Mouse (Mus musculus) C2C12 (cell line): ENCODE results near the gene Zfyve26.

Experiments
- CEBPB ChIP-seq: IDR thresholded peaks from one replicate; pipeline ENCODE4 v1.6.1; 2011; ENCODE audit warnings: low read depth, mild to moderate bottlenecking, control low read depth, moderate library complexity
- CTCF ChIP-seq: IDR thresholded peaks from one replicate; pipeline ENCODE4 v1.5.1; 2011; ENCODE audit not compliant: control insufficient read depth, insufficient read depth, insufficient read length
- MAX ChIP-seq: IDR thresholded peaks from one replicate; pipeline ENCODE4 v1.6.1; 2011; ENCODE audit warnings: mild to moderate bottlenecking, control low read depth
- MYOD1 ChIP-seq: IDR thresholded peaks from one replicate; pipeline ENCODE4 v1.6.1; 2011; ENCODE audit warnings: low read depth; ENCODE audit not compliant: control insufficient read depth, insufficient read length
- USF1 ChIP-seq: IDR thresholded peaks from one replicate; pipeline ENCODE4 v1.6.1; 2011; ENCODE audit warnings: low read depth, mild to moderate bottlenecking, control low read depth, moderate library complexity

DNA sequence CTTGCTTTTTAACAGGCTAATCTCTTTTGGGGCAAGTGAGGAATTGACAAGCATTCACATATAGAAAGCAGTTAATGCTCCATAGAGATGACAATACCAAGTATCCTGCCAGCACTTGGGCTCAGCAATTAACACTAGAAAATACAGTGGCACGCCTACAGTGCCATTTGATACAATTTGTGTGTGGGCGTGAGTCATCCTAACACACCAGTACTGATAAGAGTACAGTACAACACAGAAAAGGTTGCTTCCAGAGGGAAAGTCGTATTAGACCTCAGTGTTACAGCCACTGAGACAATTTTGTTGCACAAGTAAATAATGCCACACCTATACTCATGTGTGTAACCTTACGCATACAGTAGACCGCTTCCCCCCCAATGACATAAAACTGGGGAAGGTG, 99.0 kb downstream of the Zfyve26 start:
- TF ChIP-seq CTCF (no peak), CEBPB (no peak), USF1 (no peak), MYOD1 (no peak), MAX (no peak)
